Mouse (Mus musculus) neural tube, embryonic 11.5 days (tissue): Measurements from ENCODE around the gene Pkdcc. TPM values are rescaled to one million over a fixed set of nuclear protein-coding genes. Genes with fewer than 3 reads are reported as not detected.
A peak's percentile ranks its signal among the peaks of the same experiment; 100 is the strongest.

Experiments
- ATAC-seq: fragments of 200-750 bp; cut with Nextera tagmentation; 2 replicates; pipeline ENCODE4 v1.8.0; 2017; ENCODE audit warnings: moderate number of reproducible peaks, mild to moderate bottlenecking, moderate TSS enrichment, moderate library complexity; ENCODE audit not compliant: insufficient read depth, low FRiP score, low TSS enrichment
- DNase-seq: peaks from one replicate; pipeline ENCODE4 v3.0.0-alpha.2; 2015; ENCODE audit warnings: low spot score
- H3K27ac ChIP-seq: fragments of 300-500 bp; sonication (generic); 2 replicates; pipeline ENCODE4 v1.5.1; 2014; ENCODE audit warnings: low read depth, mild to moderate bottlenecking, low read length
- H3K27me3 ChIP-seq: fragments of 300-500 bp; sonication (generic); 2 replicates; pipeline ENCODE4 v1.6.1; 2014; ENCODE audit warnings: mild to moderate bottlenecking, low read length, mixed read lengths; ENCODE audit not compliant: control insufficient read depth, insufficient read depth
- H3K36me3 ChIP-seq: fragments of 300-500 bp; sonication (generic); 2 replicates; pipeline ENCODE4 v1.6.1; 2014; ENCODE audit warnings: mild to moderate bottlenecking, low read length, moderate library complexity, mixed read lengths; ENCODE audit not compliant: control insufficient read depth, insufficient read depth
- H3K4me1 ChIP-seq: fragments of 300-500 bp; sonication (generic); 2 replicates; pipeline ENCODE4 v1.6.1; 2014; ENCODE audit warnings: low read length, mixed read lengths; ENCODE audit not compliant: control insufficient read depth, insufficient read depth
- H3K4me2 ChIP-seq: fragments of 300-500 bp; sonication (generic); 2 replicates; pipeline ENCODE4 v1.6.1; 2014; ENCODE audit warnings: low read depth, mild to moderate bottlenecking, moderate library complexity
- H3K4me3 ChIP-seq: fragments of 300-500 bp; sonication (generic); 2 replicates; pipeline ENCODE4 v1.5.1; 2014; ENCODE audit warnings: low read depth, low read length
- H3K9ac ChIP-seq: fragments of 300-500 bp; sonication (generic); 2 replicates; pipeline ENCODE4 v1.6.1; 2014; ENCODE audit warnings: mild to moderate bottlenecking, low read length
- H3K9me3 ChIP-seq: fragments of 300-500 bp; sonication (generic); 2 replicates; pipeline ENCODE4 v1.6.1; 2016; ENCODE audit warnings: low read length; ENCODE audit not compliant: control insufficient read depth
- whole genome bisulfite sequencing: fragments of 180-500 bp; shearing (Covaris S2); extraction: QIAGEN DNeasy Blood & Tissue Kit; methylation state at CpG from one replicate; pipeline ENCODE4 v1.1.7; 2014; 5-methylcytosine and 5-hydroxymethylcytosine counted together
- polyA plus RNA-seq: library from polyadenylated mRNA; unstranded; fragments of >200 nt; fragmentation: Nextera tagmentation; extraction: Ambion mirVana; gene quantifications from 2 replicates; pipeline ENCODE4 v1.2.1, GENCODE M21; 2014

Pkdcc gene
- 15.5 and 17.5 TPM in 2 replicates for polyA plus RNA-seq

DNA sequence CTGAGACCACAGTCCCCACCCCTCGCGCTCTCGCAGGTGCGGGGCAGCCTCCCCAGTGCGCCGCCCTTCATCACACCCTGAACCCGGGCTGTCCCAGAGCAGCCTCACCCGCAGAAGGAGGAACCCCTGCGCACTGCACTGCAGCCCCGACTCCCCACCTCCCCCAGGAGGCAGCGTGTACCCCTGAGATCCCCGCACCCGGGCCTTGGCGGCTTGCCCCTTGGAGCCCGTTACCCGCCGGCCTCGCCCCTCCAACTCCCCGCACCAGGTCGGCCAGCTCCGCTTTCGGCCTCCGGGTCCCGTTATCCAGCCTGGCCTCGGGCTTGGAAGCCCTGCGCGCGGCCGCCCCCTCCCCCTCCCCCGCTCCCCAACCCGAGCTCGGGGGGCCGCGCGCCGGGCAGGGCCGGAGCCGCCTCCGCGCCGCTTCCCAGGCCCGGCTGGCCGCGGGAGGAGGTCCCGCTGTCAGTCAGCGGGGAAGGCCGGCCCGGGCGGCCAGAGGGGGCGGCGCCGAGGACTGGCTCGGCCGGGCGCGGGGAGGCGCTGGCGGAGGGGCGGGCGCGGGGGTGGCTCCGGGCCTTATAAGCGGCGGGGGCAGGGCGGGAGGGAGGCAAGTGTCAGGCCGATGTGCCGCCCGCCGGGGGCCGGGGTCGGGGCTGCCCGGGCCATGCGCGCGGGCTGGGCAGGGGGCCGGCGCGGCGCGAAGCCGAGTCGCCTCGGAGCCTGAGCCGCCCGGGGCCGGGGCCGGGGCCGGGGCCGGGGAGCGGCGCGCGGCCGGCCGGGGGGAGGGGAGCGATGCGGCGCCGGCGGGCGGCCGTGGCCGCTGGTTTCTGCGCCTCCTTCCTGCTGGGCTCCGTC lies at the start of gene Pkdcc:
Gene Pkdcc (plus strand): TSS at position 619 of the 855 bp plus-strand sequence.
- peak within 1 kb of the TSS; percentile 97 for H3K4me2 ChIP-seq
- H3K4me3 ChIP-seq = peak within 1 kb of the TSS; percentile 84
- under 1% methylated on average over 35 of the region's 105 CpGs for WGBS
- peak; percentile 91 for DNase-seq
- H3K9me3 ChIP-seq = no peaks in the 10 kb centered on the region
- peak within 1 kb of the TSS; percentile 87 for H3K27ac ChIP-seq
- peak; percentile 81 for ATAC-seq
- H3K36me3 ChIP-seq = no peaks in the 10 kb centered on the region; the same call in 1 of the 2 replicates
- peak within 1 kb of the TSS; percentile 91 for H3K9ac ChIP-seq
- peaks cover 26% of the 10 kb centered on the region for H3K4me1 ChIP-seq
- 0 out of 2 replicates have a peak, but pooled peaks cover 2% of the 10 kb centered on the region for H3K27me3 ChIP-seq

DNA sequence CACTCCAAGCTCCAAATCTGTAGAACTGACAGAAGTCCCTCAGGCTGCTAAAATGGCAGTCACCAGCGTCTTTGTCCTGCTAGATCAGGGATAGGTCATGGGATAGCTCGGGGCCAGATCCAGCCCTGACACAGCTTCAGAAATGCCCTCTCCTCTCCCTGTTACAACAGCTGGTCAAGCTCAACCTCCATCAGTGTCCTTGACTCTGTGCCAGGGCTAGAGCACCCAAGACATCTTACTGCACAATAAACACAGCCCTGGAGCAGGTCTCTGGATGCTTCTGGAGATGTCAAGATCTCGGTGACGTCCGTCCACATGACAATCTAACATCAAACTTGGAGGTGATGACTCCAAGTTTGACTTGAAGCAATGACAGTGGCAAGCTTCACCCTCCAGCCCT lies 48.9 kb upstream of the Pkdcc start:
- Histone ChIP-seq H3K36me3 (no peaks in the 10 kb centered on the region), H3K4me2 (no peak overlapping the region), H3K27me3 (no peaks in the 10 kb centered on the region), H3K9ac (no peak overlapping the region), H3K9me3 (no peaks in the 10 kb centered on the region), H3K27ac (no peak overlapping the region), H3K4me1 (peaks cover 14% of the 10 kb centered on the region), H3K4me3 (no peak overlapping the region)
- DNase-seq (no peak), ATAC-seq (no peak)
- WGBS = 61% methylated on average over 5 of the region's 5 CpGs

DNA sequence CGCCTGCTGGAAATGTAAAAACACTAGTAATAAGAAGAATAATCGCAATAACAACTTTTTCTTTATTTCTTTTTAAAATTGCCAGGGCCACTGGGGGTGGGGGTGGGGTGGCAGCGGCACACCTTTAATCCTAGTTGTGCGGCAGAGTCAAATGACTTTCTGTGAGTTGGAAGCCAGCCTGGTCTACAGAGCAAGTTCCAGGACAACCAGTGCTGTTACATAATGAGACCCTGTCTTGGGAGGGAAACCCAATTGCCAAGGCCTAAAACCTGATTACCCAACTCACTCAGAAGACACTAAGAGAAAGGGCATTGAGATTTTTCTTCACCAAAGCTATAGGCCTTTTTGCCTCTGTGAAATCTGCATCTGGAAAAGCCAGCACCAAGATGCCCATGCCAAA lies 38.9 kb upstream of the Pkdcc start:
- ATAC-seq (no peak), DNase-seq (no peak)
- Histone ChIP-seq H3K36me3 (no peaks in the 10 kb centered on the region), H3K4me1 (peaks cover 10% of the 10 kb centered on the region; the same call in 1 of the 2 replicates), H3K27ac (no peak overlapping the region), H3K27me3 (no peaks in the 10 kb centered on the region), H3K4me2 (no peak overlapping the region), H3K9ac (no peak overlapping the region), H3K9me3 (no peaks in the 10 kb centered on the region), H3K4me3 (no peak overlapping the region)
- 85% methylated on average over 4 of the region's 4 CpGs for WGBS

DNA sequence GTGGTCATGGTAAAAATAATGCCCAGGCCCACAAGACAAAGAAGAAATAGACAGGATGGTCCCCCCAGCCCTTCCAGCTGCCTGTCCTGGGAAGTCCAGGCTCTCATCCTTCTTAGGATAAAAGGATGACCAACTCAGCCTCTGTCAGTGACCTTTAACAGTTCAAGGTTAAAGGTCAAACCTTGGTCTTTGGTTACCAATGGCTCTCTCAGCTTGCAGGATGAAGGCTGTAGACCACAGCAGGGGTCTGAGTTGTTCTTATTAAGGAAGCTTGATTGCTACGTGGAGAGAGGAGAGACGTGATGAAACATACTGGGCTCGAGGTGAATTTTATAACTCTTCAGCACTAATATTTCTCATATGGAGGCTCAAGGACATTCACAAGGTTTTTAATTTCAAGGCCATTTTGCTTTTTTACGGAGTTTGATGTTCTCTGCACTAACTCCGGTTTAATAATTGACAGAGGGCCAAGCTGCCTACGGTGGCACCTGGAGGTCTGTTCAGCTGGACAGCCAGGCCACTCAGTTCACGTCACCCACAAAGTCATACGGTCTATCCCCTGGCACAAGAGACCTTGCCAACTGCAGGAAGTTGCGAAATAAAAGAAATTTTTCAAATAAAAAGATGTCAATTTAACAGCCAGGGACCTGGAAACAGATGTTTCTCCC lies 36.5 kb upstream of the Pkdcc start:
- ATAC-seq (no peak), DNase-seq (no peak)
- no peaks in the 10 kb centered on the region for H3K9me3 ChIP-seq
- WGBS = 36% methylated on average over 9 of the region's 9 CpGs
- peaks cover 10% of the 10 kb centered on the region; the same call in 1 of the 2 replicates for H3K4me1 ChIP-seq
- H3K4me3 ChIP-seq = no peak overlapping the region
- H3K4me2 ChIP-seq = no peak overlapping the region
- H3K27ac ChIP-seq = no peak overlapping the region
- H3K36me3 ChIP-seq = no peaks in the 10 kb centered on the region
- no peaks in the 10 kb centered on the region for H3K27me3 ChIP-seq
- H3K9ac ChIP-seq = no peak overlapping the region

DNA sequence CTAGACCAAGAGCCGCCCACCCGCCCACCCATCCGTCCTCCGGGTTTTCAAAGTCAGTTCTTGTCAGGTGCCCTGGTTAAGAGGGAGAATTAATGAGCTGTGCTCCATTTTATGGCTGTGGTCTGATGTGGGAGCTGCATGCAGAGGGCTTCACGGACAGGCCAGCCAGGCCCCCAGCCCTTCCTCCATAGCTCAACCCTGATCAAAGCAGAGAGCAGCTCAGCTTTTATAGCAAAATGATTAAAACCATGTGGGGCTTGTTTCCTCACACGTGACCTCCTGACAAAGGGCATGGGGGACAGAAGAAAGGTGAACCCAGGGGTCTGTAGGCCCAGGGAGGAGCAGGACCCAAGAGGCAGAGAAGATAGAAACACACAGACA lies 36.0 kb upstream of the Pkdcc start:
- Histone ChIP-seq H3K4me1 (peaks cover 10% of the 10 kb centered on the region; the same call in 1 of the 2 replicates), H3K36me3 (no peaks in the 10 kb centered on the region), H3K4me2 (no peak overlapping the region), H3K27ac (no peak overlapping the region), H3K9ac (no peak overlapping the region), H3K27me3 (no peaks in the 10 kb centered on the region), H3K4me3 (no peak overlapping the region), H3K9me3 (no peaks in the 10 kb centered on the region)
- 13% methylated on average over 6 of the region's 6 CpGs for WGBS
- ATAC-seq = no peak; the same call in 1 of the 2 replicates
- DNase-seq = no peak

DNA sequence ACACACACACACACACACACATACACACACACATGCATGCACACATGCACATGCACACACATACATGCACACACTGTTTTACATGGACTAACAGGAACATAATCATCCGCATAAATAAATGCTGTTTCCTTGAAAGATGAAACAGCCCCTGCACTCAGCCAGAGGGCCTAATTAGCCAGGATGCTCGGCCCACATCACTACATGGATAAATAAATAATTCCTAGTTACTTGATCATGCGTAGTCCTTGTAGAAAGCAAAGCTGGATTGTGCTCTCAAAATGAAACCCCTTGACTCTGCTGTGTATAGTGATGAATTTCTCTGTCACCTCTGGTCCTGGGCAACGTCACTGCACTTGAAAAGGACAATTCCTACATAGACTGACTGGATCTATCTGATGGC lies 35.5 kb upstream of the Pkdcc start:
- DNase-seq = no peak

DNA sequence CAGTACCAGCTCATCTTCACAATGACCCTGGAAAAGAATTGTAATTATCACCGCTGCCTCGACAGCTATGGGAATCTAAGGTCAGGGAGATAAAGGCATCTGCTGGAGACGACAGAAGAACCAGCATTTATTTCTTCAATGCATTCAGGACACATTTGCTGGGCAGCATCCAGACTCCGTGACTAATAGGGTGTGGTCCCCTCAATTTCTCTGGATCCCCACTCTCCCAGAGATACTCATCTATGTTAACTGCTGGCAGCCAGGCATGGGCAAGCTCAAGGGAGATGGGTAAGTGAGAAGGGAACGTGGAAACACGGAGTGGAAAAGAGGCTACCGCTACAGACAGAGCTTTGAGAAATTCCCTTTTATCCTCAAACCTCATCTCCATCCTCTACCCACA lies 34.0 kb upstream of the Pkdcc start:
- WGBS = 77% methylated on average over 7 of the region's 7 CpGs
- peaks cover 10% of the 10 kb centered on the region; the same call in 1 of the 2 replicates for H3K4me1 ChIP-seq

More for the DNA sequence above, 35.5 kb upstream of the Pkdcc start:
- H3K4me2 ChIP-seq = no peak overlapping the region
- H3K9ac ChIP-seq = no peak overlapping the region
- no peaks in the 10 kb centered on the region for H3K27me3 ChIP-seq
- 71% methylated on average over 4 of the region's 4 CpGs for WGBS
- peaks cover 10% of the 10 kb centered on the region; the same call in 1 of the 2 replicates for H3K4me1 ChIP-seq
- no peaks in the 10 kb centered on the region for H3K36me3 ChIP-seq
- no peak for ATAC-seq
- H3K4me3 ChIP-seq = no peak overlapping the region
- no peaks in the 10 kb centered on the region for H3K9me3 ChIP-seq
- no peak overlapping the region for H3K27ac ChIP-seq

DNA sequence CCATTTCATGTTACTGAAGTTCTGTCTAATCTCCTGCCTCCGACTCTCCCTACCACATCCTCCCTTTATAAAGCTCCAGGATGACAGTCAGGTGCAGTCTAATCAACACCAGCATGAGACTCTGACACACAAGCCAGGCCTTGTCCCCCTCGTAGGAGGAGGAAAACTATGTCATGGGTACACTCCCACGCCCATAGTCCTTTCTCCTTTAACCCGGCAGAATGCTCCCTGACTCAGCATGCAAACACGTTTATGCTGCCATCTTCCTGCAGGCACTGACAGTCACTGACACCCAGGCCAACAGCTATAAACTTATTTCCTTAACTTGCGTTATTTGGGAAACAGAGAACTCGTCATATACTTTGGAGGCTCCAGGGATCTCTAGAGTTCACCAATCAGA lies 33.5 kb upstream of the Pkdcc start:
- Histone ChIP-seq H3K27me3 (no peaks in the 10 kb centered on the region), H3K36me3 (no peaks in the 10 kb centered on the region), H3K4me1 (peaks cover 10% of the 10 kb centered on the region; the same call in 1 of the 2 replicates), H3K4me2 (no peak overlapping the region), H3K27ac (no peak overlapping the region), H3K9ac (no peak overlapping the region), H3K9me3 (no peaks in the 10 kb centered on the region), H3K4me3 (no peak overlapping the region)
- 70% methylated on average over 7 of the region's 7 CpGs for WGBS
- no peak for ATAC-seq
- DNase-seq = no peak

More for the DNA sequence above, 34.0 kb upstream of the Pkdcc start:
- DNase-seq = no peak
- Histone ChIP-seq H3K27ac (no peak overlapping the region), H3K4me3 (no peak overlapping the region), H3K9ac (no peak overlapping the region), H3K9me3 (no peaks in the 10 kb centered on the region), H3K36me3 (no peaks in the 10 kb centered on the region), H3K4me2 (no peak overlapping the region), H3K27me3 (no peaks in the 10 kb centered on the region)
- no peak for ATAC-seq
